Mouse (Mus musculus): ENCODE measurements around the gene Fam210b.

DNA sequence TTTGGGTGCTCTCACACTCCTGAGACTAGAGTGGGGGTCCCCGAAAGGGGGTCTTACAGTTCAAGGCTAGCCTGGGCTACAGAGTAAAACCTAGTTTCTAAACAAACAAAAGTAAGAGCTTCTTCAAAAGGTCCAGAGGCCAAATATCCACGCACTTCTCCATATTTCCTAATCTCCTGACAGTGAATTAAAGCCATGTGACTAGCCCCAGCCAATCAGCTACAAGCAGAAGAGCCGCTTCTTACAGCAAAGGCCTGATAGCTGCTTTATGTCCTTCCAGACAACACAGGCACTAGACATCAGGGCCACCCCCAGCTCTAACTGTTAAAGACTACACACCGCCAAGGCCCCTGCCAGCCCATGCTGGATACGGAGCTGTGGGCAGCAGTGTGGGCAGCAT, 43.0 kb upstream of the Fam210b start:
- TF ChIP-seq CTCF (IDR thresholded peaks at IDR 0.05; ENCODE audit: extremely low read depth, insufficient read depth, insufficient read length, insufficient replicate concordance) = no peak
- no peak for TF ChIP-seq POLR2A (IDR thresholded peaks at IDR 0.05; ENCODE audit: low read depth, low read length)
